Mouse (Mus musculus): ENCODE results near the gene Lrrc61.

The Lrrc61 gene

GRCm38 (mm10) chr6:48591871-48592270, 37.3 kb downstream of the Lrrc61 start:
- no peak for DNase-seq (ENCODE audit: low read depth, low spot score)

GRCm38 (mm10) chr6:48593158-48594042, 38.8 kb downstream of the Lrrc61 start, which contains the start of the genes Repin1 and Gm44965:
Repin1 (plus strand) TSS chr6:48593883.
Gm44965 (plus strand) TSS chr6:48593941.
- peak; percentile 79 for DNase-seq (ENCODE audit: low read depth, low spot score)

GRCm38 (mm10) chr6:48594043-48594738, 39.6 kb downstream of the Lrrc61 start:
- DNase-seq (ENCODE audit: low read depth, low spot score) = peak; percentile 22

GRCm38 (mm10) chr6:48595278-48595677, 40.7 kb downstream of the Lrrc61 start:
- DNase-seq (ENCODE audit: low read depth, low spot score) = no peak

GRCm38 (mm10) chr6:48596545-48597232, 42.1 kb downstream of the Lrrc61 start:
- DNase-seq (ENCODE audit: low read depth, low spot score) = no peak

GRCm38 (mm10) chr6:48597233-48597625, 42.6 kb downstream of the Lrrc61 start:
- no peak for DNase-seq (ENCODE audit: low read depth, low spot score)

- no peak for DNase-seq (ENCODE audit: low read depth, low spot score)
These were observed 46.0 kb downstream of the Lrrc61 start for GRCm38 (mm10) chr6:48600594-48600993.

- peak; percentile 92 for DNase-seq (ENCODE audit: low read depth, low spot score)
These were observed 46.9 kb downstream of the Lrrc61 start, which contains the start of gene Zfp775 for GRCm38 (mm10) chr6:48601271-48602079. Zfp775 (plus strand) TSS chr6:48602063.

- DNase-seq (ENCODE audit: low read depth, low spot score) = no peak
These were observed 47.6 kb downstream of the Lrrc61 start for GRCm38 (mm10) chr6:48602080-48602741.

GRCm38 (mm10) chr6:48608124-48608523, 53.5 kb downstream of the Lrrc61 start:
- no peak for DNase-seq (ENCODE audit: low read depth, low spot score)

- no peak for DNase-seq (ENCODE audit: low read depth, low spot score)
These were observed 54.9 kb downstream of the Lrrc61 start for GRCm38 (mm10) chr6:48609512-48609911.

GRCm38 (mm10) chr6:48610657-48611056, 56.1 kb downstream of the Lrrc61 start:
- no peak for DNase-seq (ENCODE audit: low read depth, low spot score)

GRCm38 (mm10) chr6:48613464-48613863, 58.9 kb downstream of the Lrrc61 start:
- no peak for DNase-seq (ENCODE audit: low read depth, low spot score)

GRCm38 (mm10) chr6:48614756-48615155, 60.2 kb downstream of the Lrrc61 start:
- no peak for DNase-seq (ENCODE audit: low read depth, low spot score)

- DNase-seq (ENCODE audit: low read depth, low spot score) = no peak
These were observed 65.4 kb downstream of the Lrrc61 start for GRCm38 (mm10) chr6:48620031-48620430.
